Mouse (Mus musculus) liver, embryonic 14.5 days (tissue): ENCODE results near the gene Zbtb22.

Source experiments
- CTCF ChIP-seq: IDR thresholded peaks from 2 replicates; pipeline ENCODE4 v1.5.1; 2016; ENCODE audit warnings: antibody characterized with exemption, low read depth, control low read depth
- EP300 ChIP-seq: IDR thresholded peaks from 2 replicates; pipeline ENCODE4 v1.6.1; 2016; ENCODE audit warnings: antibody characterized with exemption, low read depth

GRCm38 (mm10) chr17:33954646-33955554 lies 39.2 kb downstream of the Zbtb22 start:
- TF ChIP-seq CTCF: no peak
- TF ChIP-seq EP300: peak; percentile 25; the same call in 1 of the 2 replicates
